Comparison of ENCODE assay signal across 10 mouse cellular contexts in genomic region chr17:35833239-35833751, GRCm38 (mm10). TPM values are rescaled to one million over a fixed set of nuclear protein-coding genes. Genes with fewer than 3 reads are reported as not detected.
DNase-seq lines count a peak whose midpoint lies in the region; ATAC-seq and TF ChIP-seq lines count a peak whose summit lies in the region.
"Had no signal": no experiment of that assay in that cellular context is flagged by ENCODE, and none has a peak within 500 bp of the region (broad histone marks: within the 10 kb centered on the region; RNA-seq: fewer than 3 reads in every experiment).

No protein-coding gene starts in this region.

- TF ChIP-seq POLR2A in heart, adult 2 months (IDR thresholded peaks at IDR 0.05; ENCODE audit: insufficient read depth, low read depth, low read length), result no peak

- WGBS in heart, embryonic 14.5 days, result 18% methylated on average over 5 of the region's 5 CpGs
- 33% methylated on average over 5 of the region's 5 CpGs for WGBS in heart, adult 2 months
- 14% methylated on average over 5 of the region's 5 CpGs for WGBS in liver, embryonic 14.5 days (ENCODE audit: insufficient replicate concordance)

- H3K27ac ChIP-seq in heart, embryonic 14.5 days (replicated peaks in 1 of 2; ENCODE audit: control insufficient read depth in 1 of 2, insufficient read depth in 1 of 2, low read depth in 2 of 2, low read length in 2 of 2), result no peak overlapping the region
- H3K27ac ChIP-seq in heart, adult 2 months, result no peak overlapping the region
- peak overlapping the region; percentile 17; the same call in 1 of the 2 replicates for H3K27ac ChIP-seq in liver, embryonic 14.5 days

- no peak for ATAC-seq in heart, embryonic 14.5 days (ENCODE audit: insufficient number of reproducible peaks, insufficient read depth, low FRiP score, low read depth)
- ATAC-seq in liver, embryonic 14.5 days (ENCODE audit: insufficient read depth), result no peak

- DNase-seq in heart, adult 2 months, result no peak
- DNase-seq in 416B (ENCODE audit: low read depth) (peak; percentile 76), R1 (ENCODE audit: low read depth, low spot score) (peak; percentile 34)
- DNase-seq in liver, embryonic 14.5 days (ENCODE audit: low read depth in 3 of 3, low spot score in 3 of 3), result no peak
- DNase-seq in natural killer cell, adult 2 months (ENCODE audit: low spot score in 2 of 2), result no peak
- DNase-seq in adrenal gland, postnatal 4 days (ENCODE audit: low spot score in 2 of 2), result no peak
- DNase-seq: spleen, adult 18-20 months; thymus, postnatal 25 days had no signal

- no peaks in the 10 kb centered on the region for H3K79me2 ChIP-seq in heart, adult 2 months (replicated peaks; ENCODE audit: control insufficient read depth, insufficient read depth, low read length)

- no peak for TF ChIP-seq CTCF in heart, adult 2 months (IDR thresholded peaks at IDR 0.05)
- no peak for TF ChIP-seq CTCF in liver, embryonic 14.5 days (IDR thresholded peaks at IDR 0.05; ENCODE audit: low read depth)

- H3K4me1 ChIP-seq in heart, embryonic 14.5 days (ENCODE audit: control insufficient read depth in 2 of 2, insufficient read depth in 2 of 2, low read length in 2 of 2), result peaks cover 15 to 40% of the 10 kb centered on the region in 2 experiments
- H3K4me1 ChIP-seq in heart, adult 2 months (ENCODE audit: control insufficient read depth, insufficient read depth, low read length), result peaks cover 9% of the 10 kb centered on the region
- peaks cover 13 to 22% of the 10 kb centered on the region in 2 experiments for H3K4me1 ChIP-seq in liver, embryonic 14.5 days (replicated peaks; ENCODE audit: control insufficient read depth in 2 of 2, insufficient read depth in 2 of 2, low read length in 1 of 2)

- H3K4me3 ChIP-seq in heart, embryonic 14.5 days (ENCODE audit: control insufficient read depth in 1 of 2, insufficient read depth in 1 of 2, low read depth in 1 of 2, low read length in 2 of 2), result no peak overlapping the region
- H3K4me3 ChIP-seq in heart, adult 2 months, result no peak overlapping the region
- H3K4me3 ChIP-seq in liver, embryonic 14.5 days (ENCODE audit: insufficient read depth in 1 of 2, low read depth in 2 of 2, low read length in 2 of 2), result no peak overlapping the region

- intact Hi-C loops in heart, adult 2 months (cut with DNase I), result loop anchor here (10.0 kb wide), 1 partner anchor 142 kb away; the partner anchor contains the start of gene Gnl1

- no peaks in the 10 kb centered on the region for H3K9me3 ChIP-seq in heart, embryonic 14.5 days (ENCODE audit: control insufficient read depth, low read length)
- H3K9me3 ChIP-seq in liver, embryonic 14.5 days (ENCODE audit: control insufficient read depth, low read length), result no peaks in the 10 kb centered on the region

- H3K27me3 ChIP-seq in heart, embryonic 14.5 days (ENCODE audit: control insufficient read depth, insufficient read depth, low read length), result no peaks in the 10 kb centered on the region
- no peaks in the 10 kb centered on the region for H3K27me3 ChIP-seq in heart, adult 2 months (ENCODE audit: control insufficient read depth, insufficient read depth, low read length)
- H3K27me3 ChIP-seq in liver, embryonic 14.5 days (ENCODE audit: control insufficient read depth, insufficient read depth, low read length), result no peaks in the 10 kb centered on the region

- peaks cover 78% of the 10 kb centered on the region for H3K36me3 ChIP-seq in heart, embryonic 14.5 days (ENCODE audit: control insufficient read depth, insufficient read depth, low read length)
- H3K36me3 ChIP-seq in heart, adult 2 months (ENCODE audit: control insufficient read depth, insufficient read depth, low read length), result peaks cover 5% of the 10 kb centered on the region; the same call in 1 of the 2 replicates
- H3K36me3 ChIP-seq in liver, embryonic 14.5 days (replicated peaks; ENCODE audit: control insufficient read depth, insufficient read depth, low read depth), result peaks cover 48% of the 10 kb centered on the region

- H3K4me2 ChIP-seq in heart, embryonic 14.5 days (ENCODE audit: low read length), result no peak overlapping the region
- H3K4me2 ChIP-seq in liver, embryonic 14.5 days (ENCODE audit: low read depth), result no peak overlapping the region
- H3K4me2 ChIP-seq: heart, embryonic 11.5 days had no signal

- H3K9ac ChIP-seq in heart, embryonic 14.5 days (ENCODE audit: low read length), result 0 out of 2 replicates have a peak overlapping the region, but pooled peaks have one; percentile 0
- no peak overlapping the region for H3K9ac ChIP-seq in heart, adult 2 months (ENCODE audit: low read depth, low read length)
- H3K9ac ChIP-seq in liver, embryonic 14.5 days (replicated peaks), result peak overlapping the region; percentile 21; the same call in 1 of the 2 replicates

- no peak for TF ChIP-seq EP300 in heart, adult 2 months (IDR thresholded peaks at IDR 0.05; ENCODE audit: insufficient read depth, low read depth, low read length)
- no peak for TF ChIP-seq EP300 in liver, embryonic 14.5 days (IDR thresholded peaks at IDR 0.05; ENCODE audit: low read depth)

RNA-seq across cellular contexts. Expression of gene Tubb5, which starts 4.8 kb away (rescaled TPM):
- polyA plus RNA-seq in heart, embryonic 14.5 days (2014; fragmentation: Nextera tagmentation; extraction: Ambion mirVana), result 673 and 698 TPM in 2 replicates
- 10 to 100 TPM; 83.0 to 90.1 TPM for total RNA-seq in heart, adult 2 months (2021)
- 108 and 134 TPM in 2 replicates for polyA plus RNA-seq in heart, adult 2 months (2012; rRNA removed)
- 460 and 467 TPM in 2 replicates for polyA plus RNA-seq in liver, embryonic 14.5 days (2012; rRNA removed)
- polyA plus RNA-seq in liver, embryonic 14.5 days (2014; fragmentation: Nextera tagmentation; extraction: Ambion mirVana), result 330 and 363 TPM in 2 replicates
- 100 to 1,000 TPM; 553 to 648 TPM for total RNA-seq in adrenal gland, postnatal 4 days (2021)

RNA-seq across cellular contexts. Expression of gene Mdc1, which starts 8.0 kb away (rescaled TPM):
- 15.3 and 16.1 TPM in 2 replicates for polyA plus RNA-seq in heart, embryonic 14.5 days (2014; fragmentation: Nextera tagmentation; extraction: Ambion mirVana)
- total RNA-seq in heart, adult 2 months (2021), result 10 to 100 TPM; 13.2 to 13.3 TPM
- 4.2 and 8.3 TPM in 2 replicates for polyA plus RNA-seq in heart, adult 2 months (2012; rRNA removed)
- polyA plus RNA-seq in liver, embryonic 14.5 days (2012; rRNA removed), result 9.2 and 10.0 TPM in 2 replicates
- polyA plus RNA-seq in liver, embryonic 14.5 days (2014; fragmentation: Nextera tagmentation; extraction: Ambion mirVana), result 6.3 and 9.1 TPM in 2 replicates
- total RNA-seq in adrenal gland, postnatal 4 days (2021), result 10 to 100 TPM; 28.2 to 35.6 TPM

RNA-seq across cellular contexts. Expression of gene Flot1, which starts 10.3 kb away (rescaled TPM):
- 86.8 and 93.7 TPM in 2 replicates for polyA plus RNA-seq in heart, embryonic 14.5 days (2014; fragmentation: Nextera tagmentation; extraction: Ambion mirVana)
- total RNA-seq in heart, adult 2 months (2021), result 100 to 1,000 TPM; 133 to 148 TPM
- 138 and 144 TPM in 2 replicates for polyA plus RNA-seq in heart, adult 2 months (2012; rRNA removed)
- polyA plus RNA-seq in liver, embryonic 14.5 days (2012; rRNA removed), result 22.4 and 34.7 TPM in 2 replicates
- 27.8 and 29.2 TPM in 2 replicates for polyA plus RNA-seq in liver, embryonic 14.5 days (2014; fragmentation: Nextera tagmentation; extraction: Ambion mirVana)
- total RNA-seq in adrenal gland, postnatal 4 days (2021), result 10 to 100 TPM; 70.9 to 72.5 TPM

RNA-seq across cellular contexts. Expression of gene Ier3, which starts 11.8 kb away (rescaled TPM):
- polyA plus RNA-seq in heart, embryonic 14.5 days (2014; fragmentation: Nextera tagmentation; extraction: Ambion mirVana), result 20.8 and 27.3 TPM in 2 replicates
- total RNA-seq in heart, adult 2 months (2021), result 10 to 100 TPM; 15.6 to 37.0 TPM
- 30.9 and 33.1 TPM in 2 replicates for polyA plus RNA-seq in heart, adult 2 months (2012; rRNA removed)
- polyA plus RNA-seq in liver, embryonic 14.5 days (2012; rRNA removed), result 10.2 and 11.0 TPM in 2 replicates
- polyA plus RNA-seq in liver, embryonic 14.5 days (2014; fragmentation: Nextera tagmentation; extraction: Ambion mirVana), result 11.6 and 13.2 TPM in 2 replicates
- total RNA-seq in adrenal gland, postnatal 4 days (2021), result 10 to 100 TPM; 11.3 to 14.9 TPM

RNA-seq across cellular contexts. Expression of gene Nrm, which starts 27.8 kb away (rescaled TPM):
- 44.0 and 44.9 TPM in 2 replicates for polyA plus RNA-seq in heart, embryonic 14.5 days (2014; fragmentation: Nextera tagmentation; extraction: Ambion mirVana)
- total RNA-seq in heart, adult 2 months (2021), result 1 to 10 TPM; 1.8 TPM
- polyA plus RNA-seq in heart, adult 2 months (2012; rRNA removed), result 5.3 and 5.6 TPM in 2 replicates
- polyA plus RNA-seq in liver, embryonic 14.5 days (2012; rRNA removed), result 15.6 and 18.2 TPM in 2 replicates
- polyA plus RNA-seq in liver, embryonic 14.5 days (2014; fragmentation: Nextera tagmentation; extraction: Ambion mirVana), result 20.1 and 22.4 TPM in 2 replicates
- total RNA-seq in adrenal gland, postnatal 4 days (2021), result 10 to 100 TPM; 25.8 to 27.1 TPM

Comparison
In these comparisons a context has a peak if more than half of its experiments do, and no peak if none do; other contexts are left out.
1. DNase-seq: peak in 416B (single experiment) and R1 (single experiment); none in heart, adult 2 months (0 of 2), liver, embryonic 14.5 days (0 of 3), natural killer cell, adult 2 months (0 of 2) and adrenal gland, postnatal 4 days (0 of 2).